Mouse (Mus musculus): ENCODE measurements around the gene Ercc6l2. TPM values are rescaled to one million over a fixed set of nuclear protein-coding genes. Genes with fewer than 3 reads are reported as not detected.
"Not testable (repeated sequence)": the region's sequence is repeated elsewhere in the genome, so short reads cannot be mapped to it uniquely, and the experiment has no call there.

Gene Ercc6l2
- total RNA-seq, 2 experiments from 2014 or later, result 15.5 to 16.5 TPM

GRCm38 (mm10) chr13:63917776-63918621 is 103.0 kb downstream of the Ercc6l2 start:
- intact Hi-C loops (cut with DNase I), result no loop called here
- DNase-seq (ENCODE audit: extremely low spot score in 1 of 2, low spot score in 2 of 2), result peak; percentile 31 to 48

GRCm38 (mm10) chr13:63918733-63919422 is 103.8 kb downstream of the Ercc6l2 start:
- peak; percentile 69 to 73 for DNase-seq (ENCODE audit: extremely low spot score in 1 of 2, low spot score in 2 of 2)
- intact Hi-C loops (cut with DNase I), result no loop called here

GRCm38 (mm10) chr13:63924036-63924435 is 109.0 kb downstream of the Ercc6l2 start:
- intact Hi-C loops (cut with DNase I); DNase-seq (ENCODE audit: extremely low spot score in 1 of 2, low spot score in 2 of 2): not testable (repeated sequence)

GRCm38 (mm10) chr13:63927326-63927725 is 112.3 kb downstream of the Ercc6l2 start:
- intact Hi-C loops (cut with DNase I), result loop anchor here (5.0 kb wide), 1 partner anchor 360 kb away; no protein-coding TSS in a partner anchor
- no peak for DNase-seq (ENCODE audit: extremely low spot score in 1 of 2, low spot score in 2 of 2)

- DNase-seq (ENCODE audit: extremely low spot score in 1 of 2, low spot score in 2 of 2), result peak in 1 of 2 experiments; percentile 46
Measured at GRCm38 (mm10) chr13:63929351-63929750, 114.3 kb downstream of the Ercc6l2 start.

GRCm38 (mm10) chr13:63929917-63930515 is 115.0 kb downstream of the Ercc6l2 start:
- DNase-seq (ENCODE audit: extremely low spot score in 1 of 2, low spot score in 2 of 2), result no peak
- intact Hi-C loops (cut with DNase I), result loop anchor here (5.0 kb wide), 1 partner anchor 363 kb away; no protein-coding TSS in a partner anchor

More at GRCm38 (mm10) chr13:63929351-63929750, 114.3 kb downstream of the Ercc6l2 start:
- intact Hi-C loops (cut with DNase I), result loop anchor here (5.0 kb wide), 1 partner anchor 362 kb away; no protein-coding TSS in a partner anchor

GRCm38 (mm10) chr13:63930525-63930924 is 115.5 kb downstream of the Ercc6l2 start:
- intact Hi-C loops (cut with DNase I), result no loop called here
- DNase-seq (ENCODE audit: extremely low spot score in 1 of 2, low spot score in 2 of 2), result no peak

GRCm38 (mm10) chr13:63936369-63936768 is 121.3 kb downstream of the Ercc6l2 start:
- intact Hi-C loops (cut with DNase I), result no loop called here
- no peak for DNase-seq (ENCODE audit: extremely low spot score in 1 of 2, low spot score in 2 of 2)

GRCm38 (mm10) chr13:63940257-63940656 is 125.2 kb downstream of the Ercc6l2 start:
- intact Hi-C loops (cut with DNase I), result no loop called here
- no peak for DNase-seq (ENCODE audit: extremely low spot score in 1 of 2, low spot score in 2 of 2)

GRCm38 (mm10) chr13:63941170-63941569 is 126.1 kb downstream of the Ercc6l2 start:
- intact Hi-C loops (cut with DNase I), result no loop called here
- no peak for DNase-seq (ENCODE audit: extremely low spot score in 1 of 2, low spot score in 2 of 2)

GRCm38 (mm10) chr13:63943605-63944004 is 128.6 kb downstream of the Ercc6l2 start:
- DNase-seq (ENCODE audit: extremely low spot score in 1 of 2, low spot score in 2 of 2), result no peak
- intact Hi-C loops (cut with DNase I), result no loop called here

- no peak for DNase-seq (ENCODE audit: extremely low spot score in 1 of 2, low spot score in 2 of 2)
- intact Hi-C loops (cut with DNase I), result no loop called here
Measured at GRCm38 (mm10) chr13:63944344-63945021, 129.4 kb downstream of the Ercc6l2 start.

Other genes starting within 250 kb of the Ercc6l2 start
- gene Ptch1, start 241.6 kb upstream of the Ercc6l2 start, total RNA-seq (2021), result 10 to 100 TPM; 37.4 to 40.6 TPM